Mouse (Mus musculus): Measurements from ENCODE around the gene Gm21789. TPM values are rescaled to one million over a fixed set of nuclear protein-coding genes. Genes with fewer than 3 reads are reported as not detected.

Gene Gm21789
- polyA plus RNA-seq (2015; fragmentation: Nextera tagmentation; extraction: Ambion mirVana), result not detected in 2 replicates

DNA sequence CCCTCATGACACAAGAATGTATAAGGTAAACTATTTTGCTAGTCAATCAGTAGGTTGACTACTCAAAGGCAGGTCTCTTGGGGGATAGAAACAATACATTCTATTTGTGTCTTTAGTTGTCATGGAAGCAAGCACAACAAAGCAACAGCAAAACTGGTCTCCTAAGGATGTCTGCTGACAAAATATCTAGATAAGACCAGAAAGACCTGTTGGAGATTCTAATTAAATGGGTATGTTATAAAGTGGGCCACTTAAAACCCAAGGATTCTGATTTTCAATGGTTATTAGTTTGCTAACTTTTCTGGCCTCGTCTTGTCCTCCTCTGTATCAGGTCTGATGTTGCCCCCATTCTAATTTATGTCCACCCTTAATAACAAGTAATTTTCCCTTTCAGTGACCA, at the start of gene Gm21789:
TSS of gene Gm21789 (plus strand) at position 301 of the 400 bp plus-strand sequence.

DNA sequence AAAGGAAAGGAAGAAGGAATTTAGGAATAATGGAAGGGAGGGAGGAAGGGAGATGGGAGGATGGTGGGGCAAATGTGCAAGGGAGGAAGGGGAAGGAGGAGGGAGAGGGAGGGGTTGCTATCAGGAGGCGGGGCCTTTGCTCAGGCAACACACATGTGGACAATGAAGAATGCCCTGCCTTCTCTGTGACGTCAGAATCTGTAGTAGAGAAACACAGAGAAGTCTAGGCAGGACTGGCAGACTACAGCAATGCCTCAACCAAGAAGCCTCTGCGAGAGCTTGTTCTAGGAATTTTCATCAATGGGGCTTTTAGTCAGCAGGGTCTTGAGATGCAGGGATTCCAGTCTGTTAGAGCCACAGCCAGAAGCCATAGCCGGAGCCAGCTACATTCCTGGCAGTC, 47.2 kb upstream of the Gm21789 start, which contains the start of gene Btbd35f30:
TSS of gene Btbd35f30 (plus strand) at position 301 of the 400 bp plus-strand sequence.

DNA sequence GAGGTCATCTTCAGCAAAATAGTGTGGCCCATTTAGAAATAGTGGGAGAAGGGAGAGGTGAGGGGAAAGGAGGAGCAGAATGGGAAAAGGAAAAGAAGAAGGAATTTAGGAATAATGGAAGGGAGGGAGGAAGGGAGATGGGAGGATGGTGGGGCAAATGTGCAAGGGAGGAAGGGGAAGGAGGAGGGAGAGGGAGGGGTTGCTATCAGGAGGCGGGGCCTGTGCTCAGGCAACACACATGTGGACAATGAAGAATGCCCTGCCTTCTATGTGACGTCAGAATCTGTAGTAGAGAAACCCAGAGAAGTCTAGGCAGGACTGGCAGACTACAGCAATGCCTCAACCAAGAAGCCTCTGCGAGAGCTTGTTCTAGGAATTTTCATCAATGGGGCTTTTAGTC, 32.0 kb downstream of the Gm21789 start, which contains the start of gene Btbd35f5:
TSS of gene Btbd35f5 (plus strand) at position 301 of the 400 bp plus-strand sequence.

Other genes starting within 250 kb of the Gm21789 start
- not detected in 2 replicates for gene Btbd35f21, start 215.7 kb upstream of the Gm21789 start, polyA plus RNA-seq (2015; fragmentation: Nextera tagmentation; extraction: Ambion mirVana)
- gene Btbd35f30, start 47.1 kb upstream of the Gm21789 start, polyA plus RNA-seq (2015; fragmentation: Nextera tagmentation; extraction: Ambion mirVana), result not detected in 2 replicates
- gene Btbd35f5, start 32.1 kb downstream of the Gm21789 start, polyA plus RNA-seq (2015; fragmentation: Nextera tagmentation; extraction: Ambion mirVana), result not detected in 2 replicates